Mouse (Mus musculus): ENCODE measurements around the gene Kif5a.

Kif5a gene

DNA sequence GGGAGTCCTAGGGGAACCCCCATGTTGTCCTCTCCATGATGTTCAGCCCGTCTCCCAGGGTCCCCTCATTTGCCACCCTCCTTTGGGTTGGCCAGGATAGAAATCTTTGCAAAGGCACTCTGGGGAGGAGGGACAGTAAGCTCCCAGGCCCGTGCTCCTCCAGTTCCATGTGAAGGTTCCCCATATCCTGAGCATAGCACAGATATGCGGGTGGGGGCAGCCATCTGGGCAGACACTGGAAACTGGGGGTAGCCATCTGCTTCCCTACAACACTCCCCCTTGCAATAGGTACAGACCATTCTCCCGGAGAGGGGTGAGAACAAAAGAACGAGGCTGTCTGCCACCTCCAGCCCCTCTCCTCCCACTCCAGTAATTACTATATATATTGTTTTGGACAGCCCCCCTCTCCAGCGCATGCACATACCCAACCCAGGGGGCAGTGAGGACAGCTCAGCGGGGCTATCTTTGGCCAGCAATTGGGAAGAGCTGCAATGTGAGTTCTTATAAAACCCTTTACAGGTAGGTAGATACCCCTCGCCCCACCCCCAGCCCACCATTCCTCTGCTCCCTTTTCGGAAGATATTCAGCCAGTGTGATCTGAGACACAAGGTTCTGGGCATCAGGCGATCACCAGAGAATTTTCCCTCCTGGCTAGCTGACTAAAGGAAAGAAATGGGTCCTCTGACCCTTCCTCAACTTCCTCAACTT lies 75.6 kb downstream of the Kif5a start:
- in situ Hi-C loops (cut with MboI; ENCODE audit: low pct_unique_long_range_greater_than_20kb in 1 of 2, low sequenced_read_pairs in 2 of 2, unreplicated experiment in 1 of 2) = loop anchor here in 1 of 2 experiments (5.0 to 10.0 kb wide), 2 partner anchors 35 to 57 kb away; no protein-coding TSS in a partner anchor

DNA sequence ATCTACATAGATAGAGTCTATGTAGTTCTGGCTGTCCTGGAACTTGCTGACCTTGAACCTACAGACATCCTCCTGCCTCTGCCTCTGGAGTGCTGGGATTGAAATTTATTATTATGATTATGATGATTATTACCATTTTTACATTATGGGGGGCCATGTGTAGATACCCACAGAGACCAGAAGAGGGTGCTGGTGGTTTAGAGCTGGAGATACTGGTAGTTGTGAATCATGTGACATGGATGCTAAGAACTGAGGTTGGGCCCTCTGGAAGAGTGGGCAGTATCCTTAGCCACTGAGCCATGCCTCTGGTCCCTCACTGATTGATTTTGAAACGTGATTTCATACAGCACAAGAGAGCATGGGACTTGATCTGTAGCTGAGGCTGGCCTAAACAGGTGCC lies 76.7 kb downstream of the Kif5a start:
- in situ Hi-C loops (cut with MboI; ENCODE audit: low pct_unique_long_range_greater_than_20kb in 1 of 2, low sequenced_read_pairs in 2 of 2, unreplicated experiment in 1 of 2) = loop anchor here in 1 of 2 experiments (5.0 to 10.0 kb wide), 2 partner anchors 36 to 58 kb away; no protein-coding TSS in a partner anchor

DNA sequence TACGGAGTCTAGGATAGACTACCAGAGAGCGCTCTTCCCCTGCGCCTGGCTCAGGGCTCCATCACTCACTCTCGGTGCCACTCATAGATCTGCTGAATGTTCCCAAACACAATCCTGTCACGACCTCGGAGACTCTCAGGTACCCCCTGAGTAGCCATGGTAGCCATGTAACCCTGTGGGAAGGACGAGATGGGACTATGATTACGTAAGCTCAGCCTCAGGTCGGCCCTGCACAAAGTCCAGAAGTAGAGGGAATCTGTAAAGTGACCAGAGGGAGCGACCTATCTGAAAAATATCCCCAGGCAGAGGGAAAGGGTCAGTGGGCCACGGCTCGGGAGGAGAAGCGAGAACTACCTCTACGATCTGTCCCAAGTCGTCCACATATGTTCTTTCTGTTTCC lies 77.6 kb downstream of the Kif5a start:
- in situ Hi-C loops (cut with MboI; ENCODE audit: low pct_unique_long_range_greater_than_20kb in 1 of 2, low sequenced_read_pairs in 2 of 2, unreplicated experiment in 1 of 2) = loop anchor here in 1 of 2 experiments (5.0 to 10.0 kb wide), 2 partner anchors 37 to 59 kb away; no protein-coding TSS in a partner anchor

DNA sequence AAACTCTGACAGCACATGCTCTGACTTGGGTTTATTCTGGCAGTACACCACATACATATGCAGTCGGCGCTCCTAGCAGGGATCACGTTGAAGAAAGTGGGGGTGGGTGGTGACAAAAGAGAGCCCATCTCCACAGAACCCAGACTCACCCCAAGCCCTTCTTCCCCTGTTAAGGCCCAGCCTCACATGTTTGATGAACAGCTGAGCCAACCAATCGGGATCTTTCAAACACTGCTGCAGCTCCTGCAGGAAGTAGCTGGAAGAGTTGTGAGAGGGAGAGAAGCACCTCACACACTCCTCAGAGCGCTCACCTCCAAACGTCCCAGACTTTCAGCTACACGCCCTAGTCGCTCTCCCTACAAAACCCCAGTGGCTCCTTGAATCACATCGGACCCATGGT lies 78.0 kb downstream of the Kif5a start:
- in situ Hi-C loops (cut with MboI; ENCODE audit: low pct_unique_long_range_greater_than_20kb in 1 of 2, low sequenced_read_pairs in 2 of 2, unreplicated experiment in 1 of 2) = loop anchor here in 1 of 2 experiments (5.0 to 10.0 kb wide), 2 partner anchors 37 to 60 kb away; no protein-coding TSS in a partner anchor

DNA sequence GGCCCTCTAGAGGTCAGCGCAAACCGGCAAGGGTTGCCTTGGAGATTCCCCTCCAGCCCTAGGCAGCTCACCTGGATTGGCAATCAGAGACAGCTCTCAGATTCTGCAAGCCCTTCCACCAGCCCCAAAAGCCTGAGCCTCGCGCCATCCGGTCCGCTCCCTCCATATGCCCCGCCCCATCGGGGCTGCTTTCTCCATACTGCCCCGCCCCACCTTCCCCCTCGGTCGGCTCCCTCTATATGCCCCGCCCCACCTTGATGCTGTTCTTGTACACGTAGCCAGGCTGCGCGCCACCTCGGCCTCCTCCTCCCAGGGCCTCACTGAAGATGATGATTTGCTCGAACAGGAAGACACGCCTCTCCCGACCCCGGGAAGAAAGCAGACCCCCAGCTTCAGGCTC lies 79.4 kb downstream of the Kif5a start:
- in situ Hi-C loops (cut with MboI; ENCODE audit: low pct_unique_long_range_greater_than_20kb in 1 of 2, low sequenced_read_pairs in 2 of 2, unreplicated experiment in 1 of 2) = loop anchor here in 1 of 2 experiments (10.0 kb wide), 1 partner anchor 61 kb away; no protein-coding TSS in a partner anchor

DNA sequence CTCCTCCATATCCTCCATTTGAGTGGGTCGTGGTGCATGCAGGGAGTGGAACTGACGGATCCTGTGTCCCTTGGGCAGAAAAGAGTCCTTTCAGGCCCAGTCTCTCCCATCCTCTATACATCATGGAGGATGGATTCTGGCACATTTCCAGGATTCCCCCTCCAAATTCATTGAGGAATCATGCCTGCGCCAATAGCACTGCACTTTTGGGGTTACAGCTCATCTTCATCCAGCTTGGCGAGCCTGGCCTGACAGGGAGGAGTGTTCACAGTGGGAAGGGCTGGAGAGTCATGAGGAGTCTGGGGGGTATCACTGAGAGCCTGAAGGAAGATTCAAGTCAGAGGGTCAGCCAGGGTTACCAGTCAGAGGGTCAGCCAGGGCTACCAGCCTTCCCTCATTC lies 80.5 kb downstream of the Kif5a start:
- in situ Hi-C loops (cut with MboI; ENCODE audit: low pct_unique_long_range_greater_than_20kb in 1 of 2, low sequenced_read_pairs in 2 of 2, unreplicated experiment in 1 of 2) = loop anchor here in 1 of 2 experiments (10.0 kb wide), 1 partner anchor 62 kb away; no protein-coding TSS in a partner anchor

DNA sequence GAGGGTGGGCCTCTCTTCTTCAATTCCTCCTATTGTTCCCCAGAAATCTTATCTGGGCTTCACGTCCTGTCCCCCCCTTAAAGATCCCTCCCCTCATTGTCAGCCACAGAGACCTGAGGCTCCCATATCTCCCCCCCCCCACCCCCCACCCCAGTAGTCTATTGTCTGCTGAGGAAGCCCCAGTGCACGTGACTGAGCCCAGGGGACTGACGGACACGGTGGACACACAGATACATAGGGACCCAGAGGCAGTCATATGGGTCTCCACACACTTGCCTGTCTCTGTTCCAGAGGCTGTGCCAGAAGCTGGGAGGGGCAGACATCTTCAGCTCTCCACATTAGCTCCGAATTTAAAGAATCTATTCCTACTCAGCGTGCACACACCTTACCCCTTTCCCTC lies 81.6 kb downstream of the Kif5a start:
- in situ Hi-C loops (cut with MboI; ENCODE audit: low pct_unique_long_range_greater_than_20kb in 1 of 2, low sequenced_read_pairs in 2 of 2, unreplicated experiment in 1 of 2) = loop anchor here in 1 of 2 experiments (10.0 kb wide), 1 partner anchor 63 kb away; no protein-coding TSS in a partner anchor

DNA sequence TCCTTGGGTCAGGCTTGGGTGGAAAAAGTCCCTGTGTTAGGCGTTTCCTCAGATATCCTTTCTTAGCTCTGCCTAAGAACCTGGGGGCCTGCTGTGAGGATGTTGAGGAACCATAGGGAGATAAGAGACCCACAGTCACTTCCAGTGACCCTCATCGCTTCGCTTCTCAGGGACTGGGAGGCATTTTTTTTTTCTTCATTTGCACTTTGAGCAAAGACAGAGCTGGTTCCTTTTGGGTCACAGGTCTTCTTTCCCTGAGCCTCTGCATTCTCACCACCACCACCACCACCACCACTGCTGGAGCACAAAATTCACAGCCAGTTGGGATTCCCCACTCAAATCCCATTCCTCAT lies 82.5 kb downstream of the Kif5a start:
- in situ Hi-C loops (cut with MboI; ENCODE audit: low pct_unique_long_range_greater_than_20kb in 1 of 2, low sequenced_read_pairs in 2 of 2, unreplicated experiment in 1 of 2) = loop anchor here in 1 of 2 experiments (10.0 kb wide), 1 partner anchor 64 kb away; no protein-coding TSS in a partner anchor

DNA sequence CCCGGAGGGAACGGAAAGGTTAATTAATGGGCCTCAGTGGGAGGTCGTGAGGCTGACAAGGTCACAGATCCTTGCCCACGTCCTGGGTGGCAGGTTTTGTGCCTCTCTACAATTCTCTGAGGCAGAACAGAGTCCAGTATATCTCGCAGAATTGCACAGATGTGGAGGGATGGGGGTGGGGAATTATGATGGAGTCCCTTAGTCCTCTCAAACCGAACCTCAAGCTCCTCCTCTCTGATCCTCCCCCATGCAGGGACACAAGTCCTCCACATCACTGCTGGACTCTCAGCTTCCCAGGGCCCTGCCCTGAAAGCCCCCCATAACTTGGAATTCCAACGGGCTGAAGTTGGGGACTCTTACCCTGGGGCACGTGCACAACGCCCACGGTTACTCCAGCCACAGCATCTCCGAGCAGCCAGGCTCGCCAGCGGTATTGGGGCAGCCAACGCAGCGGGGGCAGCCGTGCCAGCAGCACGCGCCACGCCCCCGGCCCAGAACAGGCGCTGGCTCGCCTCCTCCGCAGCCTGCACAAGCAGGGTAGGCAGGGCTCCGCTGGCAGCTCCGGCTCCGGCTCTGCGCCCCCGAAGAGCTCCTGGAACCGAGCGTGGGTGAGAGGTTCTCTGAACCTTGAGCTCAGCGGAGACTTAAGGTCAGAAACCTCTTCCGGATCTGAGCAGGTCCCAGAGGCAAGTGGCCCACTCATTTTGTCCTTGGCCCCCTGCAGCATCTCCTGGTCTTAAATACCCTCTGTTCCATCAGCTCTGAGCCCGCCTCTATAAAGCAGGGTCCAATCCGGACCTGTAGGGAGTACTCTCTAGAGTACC lies 83.1 kb downstream of the Kif5a start, which contains the start of gene Slc26a10:
Gene Slc26a10 (minus strand): TSS at position 775 of the 824 bp plus-strand sequence.
- in situ Hi-C loops (cut with MboI; ENCODE audit: low pct_unique_long_range_greater_than_20kb in 1 of 2, low sequenced_read_pairs in 2 of 2, unreplicated experiment in 1 of 2) = loop anchor here (5.0 to 10.0 kb wide), 3 partner anchors 55 to 157 kb away; partner anchors contain the start of gene Os9 (in 1 of the 2)

DNA sequence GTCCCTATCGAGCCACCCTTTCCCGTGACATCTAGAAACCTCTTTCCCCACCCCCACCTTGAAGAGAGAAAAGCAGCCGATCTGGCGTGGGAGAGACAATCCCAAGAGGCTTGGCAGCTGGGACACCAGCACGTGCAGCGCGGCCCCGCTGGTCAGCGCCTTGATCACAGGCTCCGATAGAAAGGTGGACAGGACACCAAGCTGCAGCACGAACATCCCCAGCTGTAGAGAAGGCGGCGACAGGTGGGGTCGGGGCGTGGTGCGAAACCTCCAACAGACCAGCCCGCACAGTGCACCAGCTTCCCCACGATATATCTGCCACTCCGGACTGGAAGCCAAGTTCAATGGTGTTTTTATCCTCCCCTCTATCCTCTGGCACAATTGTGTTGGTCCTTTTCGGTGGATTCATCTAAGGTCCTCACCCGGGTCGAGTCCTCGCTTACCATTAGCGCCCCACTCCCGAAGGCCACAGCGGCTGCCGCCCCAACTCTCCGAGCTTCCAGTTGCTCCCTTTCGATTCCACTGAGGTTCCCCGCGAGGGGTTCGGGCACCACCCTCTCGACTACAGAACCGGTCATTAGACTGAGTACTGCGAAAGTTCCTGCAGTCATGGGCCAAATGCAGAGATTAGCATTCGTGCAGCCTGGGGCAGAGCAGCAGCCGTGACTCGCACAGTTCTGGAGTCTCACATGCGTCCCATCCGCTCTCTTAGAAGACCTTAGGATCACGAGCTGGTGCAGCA lies 84.7 kb downstream of the Kif5a start:
- in situ Hi-C loops (cut with MboI; ENCODE audit: low pct_unique_long_range_greater_than_20kb in 1 of 2, low sequenced_read_pairs in 2 of 2, unreplicated experiment in 1 of 2) = loop anchor here (5.0 to 10.0 kb wide), 2 partner anchors 54 to 159 kb away; partner anchors contain the start of gene Os9 (in 1 of the 2)

DNA sequence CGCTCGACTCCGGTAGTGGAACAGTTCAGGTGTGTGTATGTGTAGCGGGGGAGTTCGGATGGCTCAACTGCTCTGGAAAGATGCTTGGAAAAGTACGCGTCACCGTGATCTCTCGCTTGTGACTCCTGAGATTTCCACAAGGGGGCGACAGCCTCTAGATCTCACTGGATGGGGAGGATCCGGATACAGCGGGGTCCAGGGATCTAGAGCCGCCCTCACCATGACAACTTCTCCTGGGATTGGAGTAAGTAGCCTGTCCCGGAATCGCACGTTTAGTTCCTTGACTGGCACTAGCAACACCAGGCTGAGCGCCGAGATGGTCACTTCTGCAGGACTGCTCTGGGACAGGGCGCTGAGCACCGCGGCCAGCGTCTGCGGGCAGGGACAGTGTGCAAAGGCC lies 85.4 kb downstream of the Kif5a start:
- in situ Hi-C loops (cut with MboI; ENCODE audit: low pct_unique_long_range_greater_than_20kb in 1 of 2, low sequenced_read_pairs in 2 of 2, unreplicated experiment in 1 of 2) = loop anchor here (5.0 to 10.0 kb wide), 2 partner anchors 53 to 160 kb away; partner anchors contain the start of gene Os9 (in 1 of the 2)

DNA sequence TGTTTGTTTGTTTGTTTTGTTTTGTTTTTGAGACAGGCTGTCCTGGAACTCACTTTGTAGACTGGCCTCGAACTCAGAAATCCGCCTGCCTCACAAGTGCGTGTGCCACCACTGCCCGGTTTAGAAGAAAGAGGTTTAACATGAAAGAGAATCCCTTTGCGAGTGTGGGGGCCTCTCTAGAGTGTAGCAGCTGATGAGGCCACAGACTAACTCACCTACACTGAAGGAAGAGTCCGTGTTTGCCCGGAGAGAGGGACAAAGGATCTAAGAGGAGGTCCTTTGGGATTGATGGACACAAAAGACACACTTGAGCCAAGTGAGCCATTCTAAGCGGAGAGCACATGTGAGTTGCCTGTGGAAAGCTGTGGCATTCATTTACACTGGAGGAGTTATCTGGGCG lies 85.9 kb downstream of the Kif5a start:
- in situ Hi-C loops (cut with MboI; ENCODE audit: low pct_unique_long_range_greater_than_20kb in 1 of 2, low sequenced_read_pairs in 2 of 2, unreplicated experiment in 1 of 2) = loop anchor here (5.0 to 10.0 kb wide), 2 partner anchors 52 to 160 kb away; partner anchors contain the start of gene Os9 (in 1 of the 2)

DNA sequence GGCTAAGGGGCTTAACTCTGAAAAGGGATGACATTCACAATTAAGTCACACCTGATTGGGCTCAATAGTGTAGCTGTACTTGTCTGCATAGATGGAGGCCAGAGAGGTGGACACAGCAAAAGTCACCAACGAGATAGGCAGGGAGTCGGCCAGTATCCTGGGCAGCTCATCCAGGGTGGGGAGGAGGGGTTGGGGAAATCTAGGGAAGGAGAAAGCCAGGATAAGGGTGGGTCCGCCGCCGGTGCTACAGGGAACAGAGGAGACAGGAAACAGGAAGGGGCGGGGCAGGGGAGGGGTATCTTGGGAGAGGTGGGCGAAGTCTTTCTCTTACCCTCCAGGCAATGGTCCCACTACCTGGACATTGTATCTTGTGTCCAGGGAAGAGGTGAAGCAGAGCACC lies 86.4 kb downstream of the Kif5a start:
- in situ Hi-C loops (cut with MboI; ENCODE audit: low pct_unique_long_range_greater_than_20kb in 1 of 2, low sequenced_read_pairs in 2 of 2, unreplicated experiment in 1 of 2) = loop anchor here (5.0 to 10.0 kb wide), 2 partner anchors 52 to 161 kb away; partner anchors contain the start of gene Os9 (in 1 of the 2)

DNA sequence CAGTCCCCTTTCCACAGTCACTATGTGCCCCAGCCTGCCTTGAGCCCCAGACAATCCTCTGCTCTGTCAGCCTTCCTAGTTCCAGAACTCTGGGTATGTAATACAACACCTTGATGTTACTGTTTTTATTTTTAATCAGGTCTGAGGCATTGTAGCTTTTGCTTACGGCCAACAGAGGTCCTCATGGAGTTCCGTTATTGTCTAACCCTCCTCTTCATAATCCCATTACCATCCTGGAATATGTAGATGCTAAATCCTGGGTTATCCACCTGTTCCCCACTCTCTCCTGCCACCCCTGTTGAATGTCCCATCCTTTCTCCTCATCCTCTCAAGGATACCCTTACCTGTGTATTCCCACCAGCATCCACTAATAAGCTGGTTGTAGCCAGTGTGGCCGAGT lies 86.9 kb downstream of the Kif5a start:
- in situ Hi-C loops (cut with MboI; ENCODE audit: low pct_unique_long_range_greater_than_20kb in 1 of 2, low sequenced_read_pairs in 2 of 2, unreplicated experiment in 1 of 2) = loop anchor here (5.0 to 10.0 kb wide), 2 partner anchors 51 to 161 kb away; partner anchors contain the start of gene Os9 (in 1 of the 2)
